Mouse (Mus musculus) kidney, embryonic 16.5 days (tissue): ENCODE measurements around the gene Nkx3-2. TPM values are rescaled to one million over a fixed set of nuclear protein-coding genes. Genes with fewer than 3 reads are reported as not detected.

Experiments
- ATAC-seq: fragments of 200-750 bp; cut with Nextera tagmentation; 2 replicates; pipeline ENCODE4 v1.8.0; 2017; ENCODE audit warnings: moderate TSS enrichment; ENCODE audit not compliant: low FRiP score, low TSS enrichment
- H3K27ac ChIP-seq: fragments of 300-500 bp; sonication (generic); 2 replicates; pipeline ENCODE4 v1.5.1; 2014; ENCODE audit warnings: low read length
- H3K27me3 ChIP-seq: fragments of 300-500 bp; sonication (generic); 2 replicates; pipeline ENCODE4 v1.6.1; 2014; ENCODE audit warnings: low read length, control low read depth, mixed read lengths; ENCODE audit not compliant: insufficient read depth
- H3K36me3 ChIP-seq: fragments of 300-500 bp; sonication (generic); 2 replicates; pipeline ENCODE4 v1.6.1; 2014; ENCODE audit warnings: low read length, control low read depth, mixed read lengths; ENCODE audit not compliant: insufficient read depth
- H3K4me1 ChIP-seq: fragments of 300-500 bp; sonication (generic); 2 replicates; pipeline ENCODE4 v1.6.1; 2014; ENCODE audit warnings: low read length, control low read depth, mixed read lengths; ENCODE audit not compliant: insufficient read depth
- H3K4me2 ChIP-seq: fragments of 300-500 bp; sonication (generic); replicated peaks from 2 replicates; pipeline ENCODE4 v1.6.1; 2014; ENCODE audit warnings: low read depth, low read length
- H3K4me3 ChIP-seq: fragments of 300-500 bp; sonication (generic); 2 replicates; pipeline ENCODE4 v1.5.1; 2014; ENCODE audit warnings: mild to moderate bottlenecking, low read length
- H3K9ac ChIP-seq: fragments of 300-500 bp; sonication (generic); replicated peaks from 2 replicates; pipeline ENCODE4 v1.6.1; 2014; ENCODE audit warnings: low read length
- H3K9me3 ChIP-seq: fragments of 300-500 bp; sonication (generic); 2 replicates; pipeline ENCODE4 v1.6.1; 2016; ENCODE audit warnings: low read length, control low read depth
- WGBS: fragments of 180-500 bp; shearing (Covaris S2); extraction: QIAGEN DNeasy Blood & Tissue Kit; methylation state at CpG from one replicate; pipeline ENCODE4 v1.1.7; 2014; 5-methylcytosine and 5-hydroxymethylcytosine counted together
- polyA plus RNA-seq: library from polyadenylated mRNA; unstranded; fragments of >200 nt; fragmentation: Nextera tagmentation; extraction: Ambion mirVana; gene quantifications from 2 replicates; pipeline ENCODE4 v1.2.1, GENCODE M21; 2015

Nkx3-2 gene
- polyA plus RNA-seq, 1 experiment from 2014 or later = not detected

- Histone ChIP-seq H3K27ac (no peak overlapping the region), H3K9me3 (no peaks in the 10 kb centered on the region), H3K4me2 (no peak overlapping the region), H3K36me3 (no peaks in the 10 kb centered on the region), H3K9ac (no peak overlapping the region), H3K4me1 (no peaks in the 10 kb centered on the region), H3K4me3 (no peak overlapping the region), H3K27me3 (peaks cover 98% of the 10 kb centered on the region)
- 2% methylated on average over 23 of the region's 23 CpGs for WGBS
- ATAC-seq = no peak
These were observed 8.8 kb downstream of the Nkx3-2 start for GRCm38 (mm10) chr5:41755373-41755960.

GRCm38 (mm10) chr5:41754836-41755235 lies 9.5 kb downstream of the Nkx3-2 start:
- H3K36me3 ChIP-seq = no peaks in the 10 kb centered on the region

GRCm38 (mm10) chr5:41754226-41754775 lies 10.0 kb downstream of the Nkx3-2 start:
- no peak overlapping the region for H3K4me3 ChIP-seq
- peak overlapping the region; percentile 19; the same call in 1 of the 2 replicates for H3K4me2 ChIP-seq
- ATAC-seq = no peak
- H3K27ac ChIP-seq = no peak overlapping the region
- 1% methylated on average over 17 of the region's 17 CpGs for WGBS
- no peaks in the 10 kb centered on the region for H3K4me1 ChIP-seq
- H3K9me3 ChIP-seq = no peaks in the 10 kb centered on the region
- H3K27me3 ChIP-seq = peaks cover 99% of the 10 kb centered on the region
- no peak overlapping the region for H3K9ac ChIP-seq
- H3K36me3 ChIP-seq = no peaks in the 10 kb centered on the region

More at GRCm38 (mm10) chr5:41754836-41755235, 9.5 kb downstream of the Nkx3-2 start:
- H3K27me3 ChIP-seq = peaks cover 98% of the 10 kb centered on the region
- H3K4me1 ChIP-seq = no peaks in the 10 kb centered on the region
- no peaks in the 10 kb centered on the region for H3K9me3 ChIP-seq
- H3K4me3 ChIP-seq = no peak overlapping the region
- ATAC-seq = no peak
- H3K27ac ChIP-seq = no peak overlapping the region
- no peak overlapping the region for H3K9ac ChIP-seq
- peak overlapping the region; percentile 19; the same call in 1 of the 2 replicates for H3K4me2 ChIP-seq
- under 1% methylated on average over 16 of the region's 16 CpGs for WGBS

- no peaks in the 10 kb centered on the region for H3K4me1 ChIP-seq
- no peak overlapping the region for H3K4me2 ChIP-seq
- H3K36me3 ChIP-seq = no peaks in the 10 kb centered on the region
- peaks cover 99% of the 10 kb centered on the region for H3K27me3 ChIP-seq
- whole genome bisulfite sequencing = 22% methylated on average over 4 of the region's 4 CpGs
- H3K4me3 ChIP-seq = no peak overlapping the region
- H3K9me3 ChIP-seq = no peaks in the 10 kb centered on the region
- no peak for ATAC-seq
- H3K9ac ChIP-seq = no peak overlapping the region
- no peak overlapping the region for H3K27ac ChIP-seq
These were observed 11.6 kb downstream of the Nkx3-2 start for GRCm38 (mm10) chr5:41752721-41753120.

GRCm38 (mm10) chr5:41744898-41745780 lies 19.2 kb downstream of the Nkx3-2 start:
- Histone ChIP-seq H3K36me3 (no peaks in the 10 kb centered on the region), H3K9ac (no peak overlapping the region), H3K27ac (no peak overlapping the region), H3K4me1 (no peaks in the 10 kb centered on the region), H3K27me3 (peaks cover 92% of the 10 kb centered on the region), H3K4me3 (no peak overlapping the region), H3K4me2 (no peak overlapping the region), H3K9me3 (no peaks in the 10 kb centered on the region)
- WGBS = 3% methylated on average over 12 of the region's 15 CpGs
- no peak for ATAC-seq

- 12% methylated on average over 7 of the region's 7 CpGs for WGBS
- Histone ChIP-seq H3K27me3 (peaks cover 87% of the 10 kb centered on the region), H3K4me1 (no peaks in the 10 kb centered on the region), H3K4me3 (no peak overlapping the region), H3K9ac (no peak overlapping the region), H3K36me3 (no peaks in the 10 kb centered on the region), H3K27ac (no peak overlapping the region), H3K9me3 (no peaks in the 10 kb centered on the region), H3K4me2 (no peak overlapping the region)
- ATAC-seq = no peak
These were observed 20.1 kb downstream of the Nkx3-2 start for GRCm38 (mm10) chr5:41744234-41744633.

GRCm38 (mm10) chr5:41738817-41739216 lies 25.5 kb downstream of the Nkx3-2 start:
- Histone ChIP-seq H3K36me3 (no peaks in the 10 kb centered on the region), H3K4me2 (no peak overlapping the region), H3K9me3 (no peaks in the 10 kb centered on the region), H3K27me3 (peaks cover 44% of the 10 kb centered on the region), H3K27ac (no peak overlapping the region), H3K4me3 (no peak overlapping the region), H3K9ac (no peak overlapping the region), H3K4me1 (no peaks in the 10 kb centered on the region)
- WGBS = 43% methylated on average over 6 of the region's 6 CpGs
- ATAC-seq = no peak

- 54% methylated on average over 5 of the region's 5 CpGs for WGBS
- no peak overlapping the region for H3K27ac ChIP-seq
- no peaks in the 10 kb centered on the region for H3K9me3 ChIP-seq
- H3K9ac ChIP-seq = no peak overlapping the region
- H3K4me2 ChIP-seq = no peak overlapping the region
- no peak overlapping the region for H3K4me3 ChIP-seq
- no peaks in the 10 kb centered on the region for H3K36me3 ChIP-seq
- H3K27me3 ChIP-seq = peaks cover 28% of the 10 kb centered on the region
- no peaks in the 10 kb centered on the region for H3K4me1 ChIP-seq
- no peak for ATAC-seq
These were observed 27.3 kb downstream of the Nkx3-2 start for GRCm38 (mm10) chr5:41737039-41737438.

GRCm38 (mm10) chr5:41727017-41727416 lies 37.3 kb downstream of the Nkx3-2 start:
- no peak overlapping the region for H3K4me2 ChIP-seq
- no peaks in the 10 kb centered on the region for H3K9me3 ChIP-seq
- H3K27ac ChIP-seq = no peak overlapping the region
- no peak overlapping the region for H3K4me3 ChIP-seq
- H3K27me3 ChIP-seq = no peaks in the 10 kb centered on the region
- WGBS = 65% methylated on average over 1 of the region's 1 CpGs
- H3K36me3 ChIP-seq = no peaks in the 10 kb centered on the region
- no peaks in the 10 kb centered on the region for H3K4me1 ChIP-seq
- H3K9ac ChIP-seq = no peak overlapping the region
- ATAC-seq = no peak

- H3K9me3 ChIP-seq = no peaks in the 10 kb centered on the region
- peak; percentile 85 for ATAC-seq
- H3K27ac ChIP-seq = no peak overlapping the region
- no peaks in the 10 kb centered on the region for H3K27me3 ChIP-seq
- no peak overlapping the region for H3K4me2 ChIP-seq
- H3K9ac ChIP-seq = no peak overlapping the region
- no peaks in the 10 kb centered on the region for H3K36me3 ChIP-seq
- no peaks in the 10 kb centered on the region for H3K4me1 ChIP-seq
- H3K4me3 ChIP-seq = no peak overlapping the region
- WGBS = 45% methylated on average over 6 of the region's 6 CpGs
These were observed 38.7 kb downstream of the Nkx3-2 start for GRCm38 (mm10) chr5:41725573-41725972.
